Mouse (Mus musculus): ENCODE measurements around the gene Atp6v0a4.

DNA sequence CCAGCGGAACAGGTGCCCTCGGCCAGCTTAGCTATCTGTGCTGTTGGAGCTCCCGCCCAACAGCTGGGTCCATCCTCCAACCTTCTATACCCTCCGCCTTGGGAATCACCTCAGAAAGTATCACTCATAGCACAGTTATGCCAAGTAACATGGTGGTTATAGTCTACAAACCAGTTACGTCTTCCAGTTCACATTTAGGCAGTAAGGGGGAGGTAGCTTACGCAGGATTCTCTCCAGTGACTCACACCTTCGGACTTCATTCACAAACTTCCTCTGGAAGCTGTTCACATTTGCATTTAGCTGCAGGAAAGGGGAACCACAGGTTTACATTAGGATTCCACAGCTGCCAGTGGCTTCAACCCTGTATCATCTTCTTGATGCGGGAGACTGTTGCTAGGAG lies 31.8 kb downstream of the Atp6v0a4 start:
- TF ChIP-seq POLR2A (IDR thresholded peaks at IDR 0.05; ENCODE audit: low read depth, low read length) (no peak), CTCF (conservative IDR thresholded peaks at IDR 0.05; ENCODE audit: insufficient read depth, insufficient read length, low read depth, low read length) (no peak)
